Mouse (Mus musculus) left cerebral cortex, postnatal 14 days (tissue): ENCODE results near the gene H13. TPM values are rescaled to one million over a fixed set of nuclear protein-coding genes. Genes with fewer than 3 reads are reported as not detected.

Experiments used
- DNase-seq, 2 experiments: peaks; one replicate each; pipeline ENCODE4 v3.0.0; 2021 to 2022; ENCODE audit warnings: low spot score in 2 of 2, mixed read lengths in 1 of 2
- intact Hi-C: fragments of 180-260 bp; cut with DNase I; formaldehyde crosslinking; loops from one replicate; pipeline ENCODE4 v1.15.1; 2025
- long read RNA-seq, 2 experiments: library from polyadenylated mRNA; stranded (forward); transcript quantifications; one replicate each; pipeline ENCODE4 v2.0.0; 2021
- total RNA-seq, 2 experiments: library from RNA; stranded (reverse); gene quantifications; 2 replicates each; pipeline ENCODE4 v1.2.3; 2021

H13 gene
- total RNA-seq: 10 to 100 TPM; 90.8 to 90.9 TPM
- long read RNA-seq, experiment 1, full-length matches to known transcripts: 103 of 120 reads
- long read RNA-seq, experiment 1, partial matches to known transcripts: 8 of 120 reads
- long read RNA-seq, experiment 1, other reads (novel, unspliced or antisense): 9 of 120 reads
- long read RNA-seq, experiment 2, full-length matches to known transcripts: 115 of 133 reads
- long read RNA-seq, experiment 2, partial matches to known transcripts: 5 of 133 reads
- long read RNA-seq, experiment 2, other reads (novel, unspliced or antisense): 13 of 133 reads

DNA sequence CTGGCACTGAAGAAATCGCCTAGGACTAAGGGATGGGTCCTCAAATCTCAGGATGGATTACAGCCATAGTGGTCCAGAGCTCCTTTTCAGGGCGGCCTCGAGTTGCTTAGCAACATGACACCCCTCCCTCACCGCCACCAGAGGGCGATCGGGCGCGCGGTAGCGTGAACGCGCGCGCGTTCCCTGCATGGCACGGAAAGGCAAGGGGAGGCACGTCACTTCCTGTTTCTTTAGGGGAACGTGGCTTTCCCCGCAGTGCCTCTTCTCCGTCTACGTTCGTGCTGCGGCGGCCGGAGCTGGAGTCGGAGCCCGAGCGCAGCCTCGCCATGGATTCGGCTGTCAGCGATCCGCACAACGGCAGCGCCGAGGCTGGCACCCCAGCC is at the start of gene H13:
Gene H13 (plus strand): TSS at position 206 of the 383 bp plus-strand sequence.
- intact Hi-C loops: no loop called here
- DNase-seq: peak; percentile 93

DNA sequence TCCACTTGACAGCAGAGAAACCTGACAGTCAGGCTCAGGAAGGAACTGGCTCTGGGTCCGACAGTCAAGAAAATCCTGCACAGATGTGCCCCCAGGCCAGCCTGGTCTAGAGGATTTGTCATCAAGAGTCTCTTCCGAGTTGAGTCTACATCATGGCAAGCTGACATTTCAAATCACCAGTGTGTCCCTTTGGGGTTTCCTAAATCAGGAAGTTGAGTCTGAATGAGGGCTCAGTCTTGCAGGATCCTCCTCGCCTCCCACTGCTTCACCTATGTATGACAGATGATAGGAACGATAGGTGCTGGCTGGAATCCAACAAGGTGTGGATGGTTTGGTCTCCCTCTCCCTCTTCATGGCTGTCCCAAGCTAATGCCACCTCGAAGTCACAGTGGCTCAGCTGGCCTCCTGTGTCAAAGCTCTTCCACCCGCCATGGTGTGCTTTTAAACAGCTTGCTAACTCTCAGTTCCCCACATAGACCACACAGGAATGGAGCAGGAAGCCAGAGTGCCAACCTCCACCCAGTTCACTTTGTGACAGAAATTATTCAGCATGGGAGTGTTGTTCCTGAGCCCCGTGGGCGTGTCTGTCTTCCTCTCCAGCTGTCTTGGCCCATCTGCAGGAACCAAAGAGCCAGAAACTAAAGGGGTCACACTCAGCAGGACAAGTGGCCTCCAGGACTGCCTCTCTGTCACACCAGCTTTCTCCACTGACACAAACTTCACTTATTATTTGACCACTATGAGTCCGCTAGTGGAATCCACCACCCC is 48.7 kb upstream of the H13 start:
- intact Hi-C loops: no loop called here
- no peak for DNase-seq

DNA sequence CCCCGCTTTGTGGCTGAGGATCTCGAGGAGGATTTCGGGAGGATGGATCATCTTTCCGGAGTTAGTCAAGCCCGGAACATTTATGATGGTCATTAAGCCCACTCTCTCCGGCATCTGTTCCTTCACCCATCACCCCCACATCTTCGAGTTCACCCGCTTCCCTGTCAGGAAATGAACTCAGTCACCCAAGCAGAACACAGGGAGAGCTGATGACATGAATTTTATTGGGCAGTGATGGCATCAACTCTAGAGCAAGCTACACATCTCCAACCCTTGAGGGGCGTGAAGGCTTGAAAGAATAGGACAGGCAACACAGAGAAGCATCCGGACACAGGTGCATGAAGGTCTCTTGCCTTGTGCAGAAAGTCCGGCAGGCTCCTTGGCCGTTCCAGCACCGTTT is 47.1 kb upstream of the H13 start:
- intact Hi-C loops: no loop called here
- no peak for DNase-seq

DNA sequence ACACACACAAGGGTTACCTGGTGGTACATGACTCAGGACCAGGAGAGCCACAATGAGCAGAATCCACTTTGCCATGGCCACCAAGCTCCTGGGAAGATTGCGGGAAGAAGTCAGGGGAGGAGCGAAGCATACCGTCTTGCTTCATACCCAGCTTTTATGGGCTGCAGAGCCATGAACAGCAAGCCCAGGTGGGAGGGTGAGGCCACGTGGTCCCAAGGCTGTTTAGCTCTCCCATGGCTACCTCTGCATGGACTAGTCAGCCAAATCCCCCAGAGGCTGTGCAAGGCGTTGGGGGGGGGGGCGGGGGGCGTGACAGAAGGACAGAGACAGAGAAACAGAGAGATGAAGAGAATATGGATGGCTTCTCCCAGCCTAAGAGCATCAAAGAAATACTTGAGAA is 46.3 kb upstream of the H13 start, which contains the start of gene Defb25:
Gene Defb25 (minus strand): TSS at position 101 of the 400 bp plus-strand sequence.
- intact Hi-C loops: no loop called here
- no peak for DNase-seq

DNA sequence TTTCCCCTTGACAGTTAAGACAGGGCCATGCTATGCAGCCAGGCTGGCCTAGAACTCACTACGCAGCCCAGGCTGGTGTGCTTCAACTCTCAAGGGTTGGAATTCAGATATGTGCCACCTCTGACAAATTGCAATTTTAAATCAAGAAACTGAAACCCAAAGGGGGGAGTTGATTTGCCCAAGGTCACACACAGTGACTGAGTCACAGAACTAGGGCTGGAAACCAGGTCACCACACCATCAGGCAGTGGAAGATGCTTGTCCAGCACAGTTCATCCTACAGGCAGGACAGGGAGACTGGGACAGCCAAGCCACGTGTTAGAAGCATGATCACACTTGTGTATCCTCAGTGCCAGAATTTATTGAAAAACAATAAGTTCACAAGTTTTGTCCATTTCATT is 44.7 kb upstream of the H13 start:
- DNase-seq: no peak
- intact Hi-C loops: no loop called here

DNA sequence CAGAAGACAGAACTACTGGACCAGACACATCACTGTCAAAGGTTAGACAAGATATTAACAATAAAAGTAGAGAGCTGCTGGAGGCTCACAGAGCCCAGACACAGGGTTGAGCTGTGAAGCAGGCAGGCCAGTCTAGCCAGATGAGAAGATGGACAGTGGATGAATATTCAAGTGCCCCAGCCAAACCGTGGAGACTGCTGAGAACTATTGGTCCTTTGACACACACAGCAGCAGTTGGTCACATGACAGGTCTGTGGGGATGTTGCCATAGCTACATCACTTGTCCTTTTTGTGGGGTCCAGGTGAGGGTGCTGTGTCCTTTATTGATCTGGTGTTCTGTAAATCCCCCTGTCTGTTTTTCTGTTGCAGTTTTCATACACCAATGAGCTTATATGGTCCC is 44.0 kb upstream of the H13 start:
- intact Hi-C loops: no loop called here
- no peak for DNase-seq

- no peak for DNase-seq
- intact Hi-C loops: no loop called here
Measured at GRCm38 (mm10) chr2:152626774-152627591, 42.3 kb upstream of the H13 start, which contains the start of gene Rem1. Gene Rem1 (plus strand): TSS chr2:152626951.

DNA sequence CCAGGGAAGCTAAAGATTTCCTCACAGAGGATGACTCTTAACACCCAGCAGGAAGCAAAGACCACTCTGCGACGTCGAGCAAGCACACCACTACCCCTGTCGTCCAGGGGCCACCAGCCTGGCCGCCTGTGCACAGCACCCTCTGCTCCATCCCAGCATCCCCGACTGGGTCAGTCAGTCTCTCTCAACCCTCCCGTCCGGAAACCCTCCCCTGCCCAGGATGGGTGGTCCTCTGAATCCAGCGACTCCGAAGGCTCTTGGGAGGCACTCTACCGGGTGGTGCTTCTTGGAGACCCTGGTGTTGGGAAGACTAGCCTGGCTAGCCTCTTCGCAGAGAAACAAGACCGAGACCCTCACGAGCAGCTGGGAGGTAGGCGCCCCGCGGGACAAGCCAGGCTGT is 41.2 kb upstream of the H13 start:
- intact Hi-C loops: no loop called here
- no peak for DNase-seq

- no peak for DNase-seq
- intact Hi-C loops: no loop called here
Measured at GRCm38 (mm10) chr2:152629239-152629638, 40.0 kb upstream of the H13 start.

DNA sequence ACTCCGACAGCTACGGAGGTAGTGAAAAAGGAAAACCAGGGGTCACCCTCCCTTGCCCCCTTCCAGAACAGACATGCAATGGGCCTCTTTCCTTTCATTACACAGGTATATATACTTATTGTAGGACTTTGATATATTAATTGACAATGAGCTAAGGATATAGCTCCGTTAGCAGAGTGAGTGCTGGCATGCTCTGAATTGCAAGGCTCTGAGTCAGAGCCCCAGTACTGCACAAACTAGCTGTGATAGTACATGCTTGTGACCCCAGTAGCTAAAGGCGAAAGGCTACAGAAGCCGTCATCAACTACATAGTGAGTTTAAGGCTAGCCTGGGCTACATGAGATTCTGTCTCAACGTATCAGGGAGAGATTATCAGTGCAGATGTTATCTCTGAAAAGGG is 39.4 kb upstream of the H13 start:
- intact Hi-C loops: no loop called here
- DNase-seq: no peak

DNA sequence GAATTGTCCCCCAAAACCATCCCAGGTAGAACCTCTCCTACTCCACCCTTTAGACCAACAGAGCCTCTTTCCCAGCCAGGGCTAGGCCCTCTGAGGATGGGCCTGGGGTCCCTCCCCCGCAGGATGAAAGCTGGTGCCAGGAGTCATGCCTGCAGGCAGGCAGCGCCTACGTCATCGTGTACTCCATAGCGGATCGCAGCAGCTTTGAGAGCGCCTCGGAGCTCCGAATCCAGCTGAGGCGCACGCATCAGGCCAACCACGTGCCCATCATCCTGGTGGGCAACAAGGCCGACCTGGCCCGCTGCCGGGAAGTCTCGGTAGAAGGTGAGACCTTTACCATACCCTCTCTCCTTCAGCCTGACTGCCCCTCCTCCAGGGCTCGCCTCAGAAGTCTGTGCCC is 35.9 kb upstream of the H13 start:
- intact Hi-C loops: no loop called here

DNA sequence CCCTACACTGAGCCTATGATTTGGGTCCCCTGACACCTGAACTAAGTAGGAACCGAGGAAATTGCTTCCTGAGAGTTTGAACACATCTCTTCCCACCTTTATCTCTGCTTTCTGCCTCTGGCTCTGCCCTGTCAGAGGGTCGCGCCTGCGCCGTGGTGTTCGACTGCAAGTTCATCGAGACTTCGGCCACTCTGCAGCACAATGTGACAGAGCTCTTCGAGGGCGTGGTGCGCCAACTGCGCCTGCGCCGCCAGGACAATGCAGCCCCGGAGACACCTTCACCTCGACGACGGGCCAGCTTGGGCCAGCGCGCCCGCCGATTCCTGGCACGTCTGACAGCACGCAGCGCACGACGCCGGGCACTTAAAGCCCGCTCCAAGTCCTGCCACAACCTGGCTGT is 35.0 kb upstream of the H13 start:
- intact Hi-C loops: no loop called here
- no peak for DNase-seq

More for the DNA sequence above, 35.9 kb upstream of the H13 start:
- no peak for DNase-seq

DNA sequence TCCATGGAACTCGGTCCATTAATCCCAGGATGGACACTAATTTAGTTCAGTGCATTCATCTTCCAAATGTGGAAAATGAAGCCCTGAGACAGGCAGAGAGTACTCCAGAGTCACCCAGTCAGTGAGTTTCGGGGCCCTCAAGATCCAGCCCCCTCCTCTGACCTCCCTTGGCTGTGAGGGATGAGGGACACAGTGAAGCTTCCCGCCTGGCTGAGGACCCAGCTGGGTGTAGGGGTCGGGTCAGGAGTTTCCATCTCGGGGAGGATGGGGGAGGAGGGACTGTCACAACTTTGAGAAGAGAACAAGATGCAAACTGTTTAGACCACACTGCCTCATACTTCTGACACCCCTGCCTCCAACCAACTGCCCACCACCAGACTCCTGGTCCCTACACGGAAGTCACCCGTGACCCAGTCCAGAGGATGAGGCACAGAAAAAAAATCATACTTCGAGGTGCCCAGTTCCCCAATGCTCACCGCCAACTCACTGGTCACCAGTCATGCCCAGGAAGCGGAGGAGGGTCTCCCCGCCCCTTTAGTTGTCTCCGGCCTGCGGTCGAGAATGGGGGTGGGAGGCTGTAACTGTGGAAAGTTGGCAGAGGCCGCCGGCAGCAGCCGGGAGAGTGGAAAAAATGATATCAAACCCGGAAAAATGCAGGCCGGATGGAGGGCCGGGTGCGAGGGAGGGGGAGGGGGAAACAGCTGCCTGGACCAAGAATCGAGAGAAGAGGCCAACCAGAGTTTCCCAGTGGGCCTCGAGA is 32.8 kb upstream of the H13 start:
- DNase-seq: no peak
- intact Hi-C loops: no loop called here

DNA sequence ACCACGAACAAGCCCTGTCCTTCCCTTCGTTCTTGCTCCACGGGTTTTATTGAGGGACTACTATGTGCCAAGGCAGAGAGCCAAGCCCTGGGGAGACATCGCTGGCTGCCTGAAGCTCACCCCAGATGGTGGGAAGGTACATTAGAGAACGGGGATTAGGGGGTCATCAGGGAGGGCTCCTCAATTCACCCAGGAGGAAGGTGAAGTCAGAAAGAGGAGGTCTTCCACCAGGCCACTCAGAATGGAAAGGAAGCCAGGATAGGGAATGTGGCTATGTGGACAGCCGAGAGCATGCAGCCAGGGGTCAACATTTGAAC is 32.3 kb upstream of the H13 start:
- intact Hi-C loops: no loop called here
- DNase-seq: no peak

DNA sequence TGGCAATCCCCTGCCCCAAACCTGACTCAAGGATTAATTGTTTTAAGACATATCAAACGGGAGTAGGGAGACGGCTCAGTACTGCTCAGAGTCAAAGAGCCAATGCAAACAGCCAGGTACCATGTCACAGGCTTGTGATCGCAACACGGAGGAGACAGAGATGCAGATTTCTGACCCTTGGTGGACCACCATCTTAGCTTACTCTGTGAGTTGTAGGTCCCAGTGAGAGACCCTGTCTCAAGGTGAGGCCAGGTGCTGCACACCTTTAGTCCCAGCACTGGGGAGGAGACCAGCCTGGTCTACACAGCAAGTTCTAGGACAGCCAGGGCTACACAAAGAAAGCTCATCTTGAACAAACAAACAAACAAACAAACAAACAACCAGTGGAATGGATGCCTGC is 31.9 kb upstream of the H13 start:
- intact Hi-C loops: no loop called here
- DNase-seq: no peak

DNA sequence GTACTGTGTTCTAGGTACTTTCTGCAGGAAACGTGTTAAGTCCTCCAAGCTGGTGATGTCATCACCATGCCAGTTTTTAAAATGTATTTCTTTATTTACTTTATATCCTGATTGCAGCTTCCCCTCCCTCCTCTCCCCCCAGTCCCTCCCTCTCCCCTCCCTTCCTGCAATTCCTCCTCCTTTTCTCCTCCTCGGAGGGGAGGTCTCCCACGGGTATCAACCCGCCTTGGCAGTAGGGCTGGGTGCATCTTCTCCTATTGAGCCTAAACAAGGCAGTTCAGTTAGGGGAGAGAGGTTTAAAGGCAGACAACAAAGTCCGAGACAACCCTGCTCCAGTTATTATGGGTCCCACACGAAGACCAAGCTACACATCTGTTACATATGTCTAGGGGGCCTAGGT is 30.4 kb upstream of the H13 start:
- intact Hi-C loops: no loop called here
- DNase-seq: no peak

- intact Hi-C loops: no loop called here
- no peak for DNase-seq
Measured at GRCm38 (mm10) chr2:152639406-152640113, 29.7 kb upstream of the H13 start.

DNA sequence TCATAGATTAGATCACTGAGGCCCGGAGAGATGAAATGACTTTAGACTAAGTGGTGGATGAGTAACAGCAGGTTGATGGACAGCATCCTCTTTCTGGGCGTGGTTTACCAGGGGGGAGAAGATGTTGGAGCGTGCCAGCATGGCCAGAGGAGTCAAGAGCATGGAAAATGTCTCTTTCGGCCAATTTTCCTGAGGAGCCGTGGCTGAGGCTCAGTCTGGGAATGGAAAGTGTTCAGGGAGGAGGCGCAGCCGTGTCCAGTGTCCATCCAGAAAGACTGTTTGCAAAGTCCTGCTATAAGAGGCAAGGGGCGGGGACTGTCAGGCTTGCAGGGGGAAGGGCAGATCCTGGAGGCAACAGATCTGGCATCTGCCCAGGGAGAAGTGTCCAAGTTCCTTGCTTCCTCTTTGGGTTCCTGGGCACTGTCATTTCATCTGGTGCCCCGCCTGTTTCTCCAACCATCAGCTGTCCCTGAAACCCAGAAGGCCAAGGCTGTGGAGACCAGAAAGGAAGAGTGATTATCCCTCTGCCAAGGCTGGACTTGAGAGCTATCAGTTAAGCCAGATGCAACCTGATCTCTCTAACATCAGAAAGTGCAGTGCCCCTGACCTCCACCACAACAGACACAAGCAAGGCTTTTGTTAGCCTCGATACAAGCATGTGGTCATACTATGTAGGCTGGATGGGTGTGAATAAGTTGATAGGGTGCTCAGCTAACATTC is 16.2 kb upstream of the H13 start:
- no peak for DNase-seq
- intact Hi-C loops: no loop called here
